Mouse (Mus musculus) brown adipose tissue, adult 24 weeks (tissue): Measurements from ENCODE around the gene Samd9l. TPM values are rescaled to one million over a fixed set of nuclear protein-coding genes. Genes with fewer than 3 reads are reported as not detected.
"Not testable (repeated sequence)": the region's sequence is repeated elsewhere in the genome, so short reads cannot be mapped to it uniquely, and the experiment has no call there.

ENCODE experiments used
- H3K27ac ChIP-seq: fragments of 200-500 bp; replicated peaks from 2 replicates; pipeline ENCODE4 v1.5.1; 2012; ENCODE audit warnings: low read depth, mild to moderate bottlenecking, low read length
- H3K4me1 ChIP-seq: fragments of 200-500 bp; 2 replicates; pipeline ENCODE4 v1.6.1; 2012; ENCODE audit warnings: low read length, mixed read lengths; ENCODE audit not compliant: control insufficient read depth, insufficient read depth, insufficient read length
- H3K4me3 ChIP-seq: fragments of 200-500 bp; 2 replicates; pipeline ENCODE4 v1.5.1; 2012; ENCODE audit warnings: low read depth, mild to moderate bottlenecking, low read length, moderate library complexity; ENCODE audit not compliant: insufficient read depth
- polyA plus RNA-seq: library from polyadenylated mRNA; stranded (reverse); fragments of >200 nt; gene quantifications from 2 replicates; pipeline ENCODE4 v1.2.4, GENCODE M21; 2012; ENCODE audit not compliant: missing spikeins, insufficient read depth, insufficient read length

The Samd9l gene
- polyA plus RNA-seq = 6.4 and 6.6 TPM in 2 replicates

GRCm38 (mm10) chr6:3399340-3400068 is at the start of gene Samd9l:
Gene Samd9l, minus strand, starts transcription at chr6:3399572.
- not testable (repeated sequence) for H3K4me1 ChIP-seq
- peak within 1 kb of the TSS; percentile 66; the same call in 1 of the 2 replicates for H3K27ac ChIP-seq
- peak within 1 kb of the TSS; percentile 56 for H3K4me3 ChIP-seq

GRCm38 (mm10) chr6:3447404-3447803 is 48.0 kb upstream of the Samd9l start:
- Histone ChIP-seq H3K4me3 (no peak overlapping the region), H3K27ac (no peak overlapping the region), H3K4me1 (no peaks in the 10 kb centered on the region)

- Histone ChIP-seq H3K4me3 (no peak overlapping the region), H3K27ac (no peak overlapping the region), H3K4me1 (no peaks in the 10 kb centered on the region)
Measured at GRCm38 (mm10) chr6:3443905-3444304, 44.5 kb upstream of the Samd9l start.

GRCm38 (mm10) chr6:3436087-3436486 is 36.7 kb upstream of the Samd9l start:
- H3K4me1 ChIP-seq = no peaks in the 10 kb centered on the region
- H3K4me3 ChIP-seq = no peak overlapping the region

GRCm38 (mm10) chr6:3430976-3431375 is 31.6 kb upstream of the Samd9l start:
- not testable (repeated sequence) for H3K4me1 ChIP-seq, H3K27ac ChIP-seq, H3K4me3 ChIP-seq

More at GRCm38 (mm10) chr6:3436087-3436486, 36.7 kb upstream of the Samd9l start:
- H3K27ac ChIP-seq = no peak overlapping the region

- H3K27ac ChIP-seq = no peak overlapping the region
- H3K4me3 ChIP-seq = no peak overlapping the region
- no peaks in the 10 kb centered on the region for H3K4me1 ChIP-seq
Measured at GRCm38 (mm10) chr6:3427047-3427446, 27.7 kb upstream of the Samd9l start.

GRCm38 (mm10) chr6:3425333-3425732 is 26.0 kb upstream of the Samd9l start:
- not testable (repeated sequence) for H3K4me3 ChIP-seq, H3K27ac ChIP-seq, H3K4me1 ChIP-seq

GRCm38 (mm10) chr6:3424613-3425277 is 25.4 kb upstream of the Samd9l start:
- not testable (repeated sequence) for H3K4me1 ChIP-seq, H3K27ac ChIP-seq

GRCm38 (mm10) chr6:3397182-3397906 is 2.0 kb downstream of the Samd9l start:
- H3K4me1 ChIP-seq, H3K27ac ChIP-seq: not testable (repeated sequence)
- peak overlapping the region; percentile 49 for H3K4me3 ChIP-seq

More at GRCm38 (mm10) chr6:3424613-3425277, 25.4 kb upstream of the Samd9l start:
- not testable (repeated sequence) for H3K4me3 ChIP-seq

GRCm38 (mm10) chr6:3395921-3396611 is 3.3 kb downstream of the Samd9l start:
- H3K4me1 ChIP-seq, H3K27ac ChIP-seq, H3K4me3 ChIP-seq: not testable (repeated sequence)

- H3K27ac ChIP-seq = no peak overlapping the region
Measured at GRCm38 (mm10) chr6:3389995-3390394, 9.4 kb downstream of the Samd9l start.

GRCm38 (mm10) chr6:3386565-3386964 is 12.8 kb downstream of the Samd9l start:
- Histone ChIP-seq H3K4me3 (no peak overlapping the region), H3K4me1 (no peaks in the 10 kb centered on the region), H3K27ac (no peak overlapping the region)

More at GRCm38 (mm10) chr6:3389995-3390394, 9.4 kb downstream of the Samd9l start:
- no peaks in the 10 kb centered on the region; the same call in 1 of the 2 replicates for H3K4me1 ChIP-seq
- H3K4me3 ChIP-seq = no peak overlapping the region

GRCm38 (mm10) chr6:3384816-3385215 is 14.6 kb downstream of the Samd9l start:
- H3K4me1 ChIP-seq, H3K27ac ChIP-seq, H3K4me3 ChIP-seq: not testable (repeated sequence)

GRCm38 (mm10) chr6:3384115-3384791 is 15.1 kb downstream of the Samd9l start:
- not testable (repeated sequence) for H3K4me3 ChIP-seq, H3K4me1 ChIP-seq, H3K27ac ChIP-seq
